In the genomic region with DNA sequence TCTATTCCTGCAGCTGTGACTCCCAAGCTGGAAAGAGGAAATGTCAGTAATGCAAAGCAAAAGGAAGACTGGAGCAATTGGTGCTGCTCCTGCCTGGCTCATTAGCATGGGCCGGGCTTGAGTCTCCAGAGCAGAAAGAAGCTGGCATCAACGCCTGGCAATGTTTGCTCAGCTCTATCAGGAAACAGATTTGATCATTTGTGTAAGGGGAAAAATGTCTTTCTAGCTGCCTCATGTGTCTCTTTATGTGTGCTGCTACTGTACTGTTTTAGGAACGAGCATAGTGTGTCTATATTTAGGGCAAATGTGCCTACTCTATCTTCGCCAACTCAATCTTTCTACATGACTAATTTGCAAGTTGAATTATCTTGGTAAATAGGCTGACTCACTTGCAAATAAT, we compare ENCODE assay signal across 12 mouse cellular contexts.
A peak's percentile ranks its signal among the peaks of the same experiment; 100 is the strongest.
DNase-seq lines count a peak whose midpoint lies in the region; ATAC-seq lines count a peak whose summit lies in the region.
"Had no signal": no experiment of that assay in that cellular context is flagged by ENCODE, and none has a peak within 500 bp of the region (broad histone marks: within the 10 kb centered on the region; RNA-seq: fewer than 3 reads in every experiment).

No protein-coding gene starts in this region.

- ATAC-seq in kidney, embryonic 15.5 days (replicated peaks; ENCODE audit: low FRiP score): no peak

- 70% methylated on average over 4 of the region's 4 CpGs for WGBS in kidney, embryonic 15.5 days

- no peak overlapping the region for H3K9ac ChIP-seq in kidney, embryonic 15.5 days

- H3K4me3 ChIP-seq in kidney, embryonic 15.5 days (replicated peaks): no peak overlapping the region

- no peaks in the 10 kb centered on the region for H3K9me3 ChIP-seq in kidney, embryonic 15.5 days (replicated peaks)

- H3K27me3 ChIP-seq in kidney, embryonic 15.5 days: no peaks in the 10 kb centered on the region

- no peaks in the 10 kb centered on the region for H3K4me1 ChIP-seq in kidney, embryonic 15.5 days

- DNase-seq in kidney, postnatal 4 days: peak; percentile 1
- peak; percentile 13 to 33 for DNase-seq in frontal cortex, postnatal 14 days (ENCODE audit: low spot score in 2 of 2)
- peak; percentile 33 for DNase-seq in left cerebral cortex, adult 11 months (ENCODE audit: low spot score)
- peak; percentile 24 to 52 for DNase-seq in right cerebral cortex, postnatal 36 days (ENCODE audit: low spot score in 2 of 2)
- DNase-seq in urinary bladder, postnatal 25 days (ENCODE audit: low spot score): no peak
- DNase-seq in gastrocnemius, adult 8-10 months (ENCODE audit: low spot score in 2 of 2): no peak
- DNase-seq: adrenal gland, adult 8-10 months; kidney, postnatal 10 days; lung, adult 2 months; thymus, adult 18-20 months had no signal

- H3K27ac ChIP-seq in kidney, embryonic 15.5 days: no peak overlapping the region

- H3K36me3 ChIP-seq in kidney, embryonic 15.5 days: no peaks in the 10 kb centered on the region
- H3K36me3 ChIP-seq: G1E had no signal

- no peak overlapping the region for H3K4me2 ChIP-seq in kidney, embryonic 15.5 days

Comparison
In these comparisons a context has a peak if more than half of its experiments do, and no peak if none do; other contexts are left out.
1. DNase-seq: peak in kidney, postnatal 4 days (2 of 2), frontal cortex, postnatal 14 days (2 of 2), left cerebral cortex, adult 11 months (single experiment) and right cerebral cortex, postnatal 36 days (2 of 2); none in urinary bladder, postnatal 25 days (single experiment) and gastrocnemius, adult 8-10 months (0 of 2).